Mouse (Mus musculus): ENCODE data around the gene Rnaseh2a. TPM values are rescaled to one million over a fixed set of nuclear protein-coding genes. Genes with fewer than 3 reads are reported as not detected.

Rnaseh2a gene
- polyA plus RNA-seq, 1 experiment = 69.4 TPM

- TF ChIP-seq POLR2A (IDR thresholded peaks at IDR 0.05; ENCODE audit: control insufficient read depth, extremely low read depth, insufficient read depth, low read length, poor library complexity) = no peak; the same call in 1 of the 2 replicates
- peak; percentile 81 for TF ChIP-seq CTCF (IDR thresholded peaks at IDR 0.05; ENCODE audit: borderline replicate concordance, control insufficient read depth, extremely low read depth, insufficient read depth, low read length, poor library complexity)
- peak; percentile 96 for DNase-seq
- peaks cover 14% of the 10 kb centered on the region for H3K4me1 ChIP-seq (replicated peaks; ENCODE audit: control insufficient read depth, insufficient read depth, low read length)
- H3K27ac ChIP-seq (ENCODE audit: control insufficient read depth, insufficient read depth, low read length) = 0 out of 2 replicates have a peak within 1 kb of the TSS, but pooled peaks have one; percentile 6
- H3K27me3 ChIP-seq (ENCODE audit: control insufficient read depth, insufficient read depth, low read length) = no peaks in the 10 kb centered on the region
- peak within 1 kb of the TSS; percentile 52 for H3K4me3 ChIP-seq (ENCODE audit: control insufficient read depth, insufficient read depth, low read length)
- H3K36me3 ChIP-seq (ENCODE audit: control insufficient read depth, insufficient read depth, low read length) = no peaks in the 10 kb centered on the region
- under 1% methylated on average over 28 of the region's 28 CpGs for WGBS
Measured at GRCm38 (mm10) chr8:84990349-84990748, 20.8 kb upstream of the Rnaseh2a start, which contains the start of gene Hook2. Hook2 (plus strand) TSS chr8:84990603.

DNA sequence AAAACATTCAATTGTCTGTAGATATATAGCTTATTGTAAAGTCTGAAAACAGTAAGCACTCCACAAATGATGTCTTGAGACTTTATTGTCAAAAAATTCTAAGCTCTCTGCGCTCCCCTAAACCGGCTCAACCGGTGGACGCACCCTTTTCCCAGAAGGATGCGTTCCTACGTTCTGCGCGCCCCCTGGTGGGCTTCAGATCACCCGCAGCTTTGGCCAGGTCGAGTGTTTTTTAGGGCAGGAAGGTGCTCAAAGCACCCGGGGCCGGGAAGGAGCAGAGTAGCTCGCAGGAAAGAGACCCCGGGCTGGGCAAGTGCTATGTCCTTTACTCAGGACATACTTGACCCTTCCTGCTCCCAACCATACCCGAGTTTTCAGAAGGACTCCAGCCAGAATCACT is 20.2 kb upstream of the Rnaseh2a start:
- DNase-seq = peak; percentile 92
- H3K27me3 ChIP-seq (ENCODE audit: control insufficient read depth, insufficient read depth, low read length) = no peaks in the 10 kb centered on the region
- H3K27ac ChIP-seq (ENCODE audit: control insufficient read depth, insufficient read depth, low read length) = 0 out of 2 replicates have a peak overlapping the region, but pooled peaks have one; percentile 6
- WGBS = 0% methylated on average over 15 of the region's 15 CpGs
- H3K36me3 ChIP-seq (ENCODE audit: control insufficient read depth, insufficient read depth, low read length) = no peaks in the 10 kb centered on the region
- TF ChIP-seq POLR2A (IDR thresholded peaks at IDR 0.05; ENCODE audit: control insufficient read depth, extremely low read depth, insufficient read depth, low read length, poor library complexity) (no peak), CTCF (IDR thresholded peaks at IDR 0.05; ENCODE audit: borderline replicate concordance, control insufficient read depth, extremely low read depth, insufficient read depth, low read length, poor library complexity) (peak; percentile 97)
- H3K4me3 ChIP-seq (ENCODE audit: control insufficient read depth, insufficient read depth, low read length) = peak overlapping the region; percentile 33
- peaks cover 19% of the 10 kb centered on the region for H3K4me1 ChIP-seq (replicated peaks; ENCODE audit: control insufficient read depth, insufficient read depth, low read length)

DNA sequence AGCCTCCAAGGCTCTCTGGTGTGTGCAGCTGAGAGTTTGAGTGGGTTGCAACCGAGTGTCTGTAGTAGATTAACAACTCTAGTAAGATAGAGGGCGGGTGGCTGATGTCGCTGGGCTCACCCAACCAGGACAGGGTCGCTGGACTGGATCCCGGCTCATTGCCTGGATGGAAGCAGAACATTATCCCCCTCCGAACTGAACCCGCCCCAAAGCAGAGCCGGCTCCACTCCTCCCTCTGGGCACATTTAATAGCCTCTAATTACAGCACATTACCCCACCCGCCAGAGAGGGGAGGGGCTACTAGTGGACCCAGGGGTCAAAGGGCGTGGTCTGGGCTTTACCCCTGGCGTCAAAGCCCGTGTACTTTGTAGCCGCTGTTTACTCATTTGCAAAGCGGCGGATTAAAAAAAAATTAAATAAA is 19.8 kb upstream of the Rnaseh2a start:
- TF ChIP-seq CTCF (IDR thresholded peaks at IDR 0.05; ENCODE audit: borderline replicate concordance, control insufficient read depth, extremely low read depth, insufficient read depth, low read length, poor library complexity) = no peak
- TF ChIP-seq POLR2A (IDR thresholded peaks at IDR 0.05; ENCODE audit: control insufficient read depth, extremely low read depth, insufficient read depth, low read length, poor library complexity) = no peak
- H3K4me1 ChIP-seq (replicated peaks; ENCODE audit: control insufficient read depth, insufficient read depth, low read length) = peaks cover 24% of the 10 kb centered on the region
- no peak for DNase-seq
- 38% methylated on average over 15 of the region's 15 CpGs for WGBS
- no peak overlapping the region for H3K27ac ChIP-seq (ENCODE audit: control insufficient read depth, insufficient read depth, low read length)
- no peaks in the 10 kb centered on the region for H3K36me3 ChIP-seq (ENCODE audit: control insufficient read depth, insufficient read depth, low read length)
- no peaks in the 10 kb centered on the region for H3K27me3 ChIP-seq (ENCODE audit: control insufficient read depth, insufficient read depth, low read length)
- no peak overlapping the region for H3K4me3 ChIP-seq (ENCODE audit: control insufficient read depth, insufficient read depth, low read length)

DNA sequence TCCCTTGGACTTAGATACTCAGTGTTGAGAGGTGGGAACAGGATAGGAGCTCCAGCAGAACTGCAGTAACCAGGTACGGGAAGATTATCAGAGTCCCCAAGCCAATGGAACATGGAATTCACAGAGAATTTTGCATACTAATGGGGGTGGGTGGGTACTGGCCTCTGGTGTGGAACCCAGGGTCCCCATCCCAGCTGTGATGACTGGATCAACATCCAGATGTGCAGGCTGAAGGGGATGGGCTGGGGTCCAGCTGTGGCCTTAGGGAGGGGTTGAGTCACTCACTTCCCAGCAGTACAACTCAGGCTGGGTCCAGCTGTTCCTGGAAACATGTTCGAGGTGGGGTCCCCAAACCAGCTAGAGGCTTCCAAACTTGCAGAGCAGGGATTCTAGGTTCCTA is 18.3 kb upstream of the Rnaseh2a start:
- TF ChIP-seq POLR2A (IDR thresholded peaks at IDR 0.05; ENCODE audit: control insufficient read depth, extremely low read depth, insufficient read depth, low read length, poor library complexity) = no peak
- TF ChIP-seq CTCF (IDR thresholded peaks at IDR 0.05; ENCODE audit: borderline replicate concordance, control insufficient read depth, extremely low read depth, insufficient read depth, low read length, poor library complexity) = no peak
- WGBS = 96% methylated on average over 2 of the region's 2 CpGs

DNA sequence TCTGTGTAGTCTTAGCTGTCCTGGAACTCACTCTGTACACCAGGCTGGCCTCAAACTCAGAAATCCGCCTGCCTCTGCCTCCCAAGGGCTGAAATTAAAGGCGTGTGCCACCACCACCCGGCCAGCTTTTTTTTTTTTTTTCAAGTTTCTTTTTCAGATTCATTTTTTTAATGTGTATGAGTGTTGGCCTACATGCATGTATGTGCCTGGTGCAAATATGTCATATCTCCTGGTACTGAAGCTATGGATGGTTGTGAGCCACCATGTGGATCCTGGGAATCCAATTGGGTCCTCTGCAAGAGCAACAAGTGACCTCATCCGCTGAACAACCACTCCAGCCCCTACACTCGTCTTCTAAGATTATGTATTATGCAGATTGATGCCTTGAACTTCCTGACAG is 17.8 kb upstream of the Rnaseh2a start:
- Histone ChIP-seq H3K27ac (ENCODE audit: control insufficient read depth, insufficient read depth, low read length) (no peak overlapping the region), H3K27me3 (ENCODE audit: control insufficient read depth, insufficient read depth, low read length) (no peaks in the 10 kb centered on the region), H3K36me3 (ENCODE audit: control insufficient read depth, insufficient read depth, low read length) (no peaks in the 10 kb centered on the region), H3K4me3 (ENCODE audit: control insufficient read depth, insufficient read depth, low read length) (no peak overlapping the region), H3K4me1 (replicated peaks; ENCODE audit: control insufficient read depth, insufficient read depth, low read length) (peaks cover 31% of the 10 kb centered on the region)
- no peak for DNase-seq
- TF ChIP-seq POLR2A (IDR thresholded peaks at IDR 0.05; ENCODE audit: control insufficient read depth, extremely low read depth, insufficient read depth, low read length, poor library complexity) (no peak), CTCF (IDR thresholded peaks at IDR 0.05; ENCODE audit: borderline replicate concordance, control insufficient read depth, extremely low read depth, insufficient read depth, low read length, poor library complexity) (no peak)
- WGBS = 94% methylated on average over 5 of the region's 5 CpGs

More for the DNA sequence above, 18.3 kb upstream of the Rnaseh2a start:
- Histone ChIP-seq H3K36me3 (ENCODE audit: control insufficient read depth, insufficient read depth, low read length) (no peaks in the 10 kb centered on the region), H3K27me3 (ENCODE audit: control insufficient read depth, insufficient read depth, low read length) (no peaks in the 10 kb centered on the region), H3K4me3 (ENCODE audit: control insufficient read depth, insufficient read depth, low read length) (no peak overlapping the region), H3K4me1 (replicated peaks; ENCODE audit: control insufficient read depth, insufficient read depth, low read length) (peaks cover 26% of the 10 kb centered on the region), H3K27ac (ENCODE audit: control insufficient read depth, insufficient read depth, low read length) (no peak overlapping the region)
- no peak for DNase-seq

DNA sequence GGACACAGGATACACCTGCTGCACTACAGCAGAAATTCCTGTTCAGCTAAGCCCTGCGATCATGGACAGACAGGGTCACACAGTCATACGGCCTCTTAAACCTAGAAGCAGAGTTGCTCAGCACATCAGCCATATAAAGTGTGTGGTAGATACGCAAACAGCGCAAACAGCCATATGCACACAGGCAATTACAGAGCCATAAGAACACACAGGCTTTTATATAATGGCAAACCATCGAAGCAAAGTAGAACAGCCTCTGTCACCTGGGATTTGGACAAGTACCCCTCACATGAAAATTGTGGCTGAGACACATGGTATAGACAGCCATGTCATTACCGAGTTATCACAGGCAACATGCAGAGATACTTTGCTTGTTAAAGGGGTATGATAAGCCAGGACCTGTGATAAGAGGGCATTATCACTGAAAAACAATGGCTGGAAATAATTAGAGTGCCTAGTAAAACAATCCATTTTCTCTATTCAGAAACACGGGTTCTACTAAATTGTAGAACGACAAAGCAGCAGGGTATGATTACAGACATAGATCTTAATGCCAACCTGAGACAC is 16.9 kb upstream of the Rnaseh2a start:
- H3K27me3 ChIP-seq (ENCODE audit: control insufficient read depth, insufficient read depth, low read length) = no peaks in the 10 kb centered on the region
- H3K4me1 ChIP-seq (replicated peaks; ENCODE audit: control insufficient read depth, insufficient read depth, low read length) = peaks cover 39% of the 10 kb centered on the region
- DNase-seq = no peak
- no peak for TF ChIP-seq CTCF (IDR thresholded peaks at IDR 0.05; ENCODE audit: borderline replicate concordance, control insufficient read depth, extremely low read depth, insufficient read depth, low read length, poor library complexity)
- H3K36me3 ChIP-seq (ENCODE audit: control insufficient read depth, insufficient read depth, low read length) = no peaks in the 10 kb centered on the region
- peak overlapping the region; percentile 33 for H3K27ac ChIP-seq (ENCODE audit: control insufficient read depth, insufficient read depth, low read length)
- peak overlapping the region; percentile 58 for H3K4me3 ChIP-seq (ENCODE audit: control insufficient read depth, insufficient read depth, low read length)
- 48% methylated on average over 8 of the region's 8 CpGs for WGBS

All from thymus, adult 2 months (tissue).